In the genomic region with DNA sequence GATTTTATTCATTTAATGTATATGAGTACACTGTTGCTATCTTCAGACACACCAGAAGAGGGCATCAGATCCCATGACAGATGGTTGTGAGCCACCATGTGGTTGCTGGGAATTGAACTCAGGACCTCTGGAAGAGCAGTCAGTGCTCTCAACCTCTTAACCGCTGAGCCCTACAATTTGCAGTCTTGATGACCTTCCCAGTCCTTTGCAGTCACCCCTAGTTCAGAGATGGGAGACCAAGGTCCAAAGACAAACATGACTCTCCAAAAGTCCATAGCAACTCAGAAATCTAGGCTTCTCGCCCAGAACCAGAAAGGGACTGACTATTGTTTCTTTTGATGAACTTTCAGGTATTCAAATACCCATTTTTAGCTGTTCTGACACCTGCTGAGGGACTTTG, we compare ENCODE assay signal across 8 mouse cellular contexts. TPM values are rescaled to one million over a fixed set of nuclear protein-coding genes. Genes with fewer than 3 reads are reported as not detected.
A peak's percentile ranks its signal among the peaks of the same experiment; 100 is the strongest.
DNase-seq lines count a peak whose midpoint lies in the region; ATAC-seq and TF ChIP-seq lines count a peak whose summit lies in the region.
"Not testable (repeated sequence)": the region's sequence is repeated elsewhere in the genome, so short reads cannot be mapped to it uniquely, and the experiment has no call there.
"Had no signal": no experiment of that assay in that cellular context is flagged by ENCODE, and none has a peak within 500 bp of the region (broad histone marks: within the 10 kb centered on the region; RNA-seq: fewer than 3 reads in every experiment).

No protein-coding gene starts in this region.

- not testable (repeated sequence) for H3K36me3 ChIP-seq in hindbrain, embryonic 13.5 days; stomach, postnatal 0 days (ENCODE audit: control insufficient read depth, insufficient read depth, low read length)
- H3K36me3 ChIP-seq in intestine, postnatal 0 days (ENCODE audit: control insufficient read depth, insufficient read depth) = peaks cover 21% of the 10 kb centered on the region
- H3K36me3 ChIP-seq in limb, embryonic 15.5 days = peaks cover 16% of the 10 kb centered on the region
- H3K36me3 ChIP-seq in macrophage (ENCODE audit: inconsistent target) = peaks cover 21% of the 10 kb centered on the region

- H3K79me2 ChIP-seq in macrophage (ENCODE audit: inconsistent target) = peaks cover 34% of the 10 kb centered on the region

- not testable (repeated sequence) for H3K4me3 ChIP-seq in cerebellum, adult 2 months (replicated peaks; ENCODE audit: insufficient read depth, low read depth, low read length); gastrocnemius, adult 2 months; hindbrain, embryonic 13.5 days; intestine, postnatal 0 days (ENCODE audit: low read depth, low read length); limb, embryonic 15.5 days; macrophage (ENCODE audit: inconsistent target); stomach, postnatal 0 days (ENCODE audit: low read depth, low read length)

- WGBS in cerebellum, adult 2 months = 85% methylated on average over 2 of the region's 2 CpGs
- 76% methylated on average over 2 of the region's 2 CpGs for WGBS in hindbrain, embryonic 13.5 days
- WGBS in intestine, postnatal 0 days = 75% methylated on average over 2 of the region's 2 CpGs
- 88% methylated on average over 2 of the region's 2 CpGs for WGBS in limb, embryonic 15.5 days
- WGBS in macrophage (ENCODE audit: missing documents) = 100% methylated on average over 2 of the region's 2 CpGs
- WGBS in stomach, postnatal 0 days = 72% methylated on average over 2 of the region's 2 CpGs

- not testable (repeated sequence) for ATAC-seq in hindbrain, embryonic 13.5 days (ENCODE audit: low FRiP score); intestine, postnatal 0 days; limb, embryonic 15.5 days (ENCODE audit: insufficient number of reproducible peaks, low FRiP score, low TSS enrichment, low read depth); stomach, postnatal 0 days (ENCODE audit: low FRiP score, low TSS enrichment)

- intact Hi-C loops in gastrocnemius, adult 2 months (cut with DNase I) = loop anchor here (2.0 to 5.0 kb wide), 2 partner anchors 35 to 38 kb away; a partner anchor contains a TSS

- peak overlapping the region; percentile 99; the same call in 1 of the 2 replicates for H3K4me2 ChIP-seq in hindbrain, embryonic 13.5 days
- H3K4me2 ChIP-seq in intestine, postnatal 0 days (replicated peaks; ENCODE audit: low read depth); stomach, postnatal 0 days (replicated peaks; ENCODE audit: low read depth): not testable (repeated sequence)
- 0 out of 2 replicates have a peak overlapping the region, but pooled peaks have one; percentile 90 for H3K4me2 ChIP-seq in limb, embryonic 15.5 days

- not testable (repeated sequence) for DNase-seq in cerebellum, adult 2 months; gastrocnemius, adult 2 months; stomach, postnatal 0 days (ENCODE audit: low spot score)

- not testable (repeated sequence) for TF ChIP-seq POLR2A in cerebellum, adult 2 months (IDR thresholded peaks at IDR 0.05; ENCODE audit: borderline replicate concordance, insufficient read depth, low read length)

- not testable (repeated sequence) for H3K9ac ChIP-seq in hindbrain, embryonic 13.5 days; intestine, postnatal 0 days (ENCODE audit: low read depth, low read length); limb, embryonic 15.5 days; stomach, postnatal 0 days (ENCODE audit: low read length)

- peak overlapping the region; percentile 97; the same call in 1 of the 2 replicates for H3K27ac ChIP-seq in cerebellum, adult 2 months (ENCODE audit: insufficient read depth, low read length)
- H3K27ac ChIP-seq in gastrocnemius, adult 2 months = peak overlapping the region; percentile 96; the same call in 1 of the 2 replicates
- H3K27ac ChIP-seq in hindbrain, embryonic 13.5 days; intestine, postnatal 0 days (ENCODE audit: low read depth, low read length); limb, embryonic 15.5 days; stomach, postnatal 0 days (replicated peaks): not testable (repeated sequence)
- peak overlapping the region; percentile 97 for H3K27ac ChIP-seq in macrophage

- not testable (repeated sequence) for H3K9me3 ChIP-seq in hindbrain, embryonic 13.5 days; intestine, postnatal 0 days (ENCODE audit: control insufficient read depth); limb, embryonic 15.5 days; stomach, postnatal 0 days (ENCODE audit: control insufficient read depth, low read length)

- TF ChIP-seq CTCF in cerebellum, adult 2 months (IDR thresholded peaks at IDR 0.05; ENCODE audit: borderline replicate concordance, insufficient read depth, low read depth, low read length); gastrocnemius, adult 2 months (IDR thresholded peaks at IDR 0.05): not testable (repeated sequence)
- TF ChIP-seq CTCF in intestine, postnatal 0 days (IDR thresholded peaks at IDR 0.05; ENCODE audit: low read depth) = peak; percentile 23
- 0 out of 2 replicates have a peak, but pooled peaks have one; percentile 10 for TF ChIP-seq CTCF in stomach, postnatal 0 days (IDR thresholded peaks at IDR 0.05; ENCODE audit: low read depth)

- H3K27me3 ChIP-seq in cerebellum, adult 2 months (ENCODE audit: control insufficient read depth, insufficient read depth, low read length); hindbrain, embryonic 13.5 days; intestine, postnatal 0 days (replicated peaks; ENCODE audit: control insufficient read depth, insufficient read depth, low read length); limb, embryonic 15.5 days; stomach, postnatal 0 days (ENCODE audit: control insufficient read depth, insufficient read depth, low read length): not testable (repeated sequence)

- peaks cover 16% of the 10 kb centered on the region; the same call in 1 of the 2 replicates for H3K4me1 ChIP-seq in cerebellum, adult 2 months (ENCODE audit: control insufficient read depth, insufficient read depth, low read length)
- H3K4me1 ChIP-seq in hindbrain, embryonic 13.5 days (replicated peaks) = peaks cover 15% of the 10 kb centered on the region
- H3K4me1 ChIP-seq in intestine, postnatal 0 days (replicated peaks; ENCODE audit: control insufficient read depth, insufficient read depth, low read length); stomach, postnatal 0 days (replicated peaks; ENCODE audit: control insufficient read depth, insufficient read depth): not testable (repeated sequence)
- peaks cover 12% of the 10 kb centered on the region for H3K4me1 ChIP-seq in limb, embryonic 15.5 days

- not testable (repeated sequence) for TF ChIP-seq EP300 in stomach, postnatal 0 days (optimal IDR thresholded peaks at IDR 0.05)

RNA-seq across cellular contexts. Expression of a gene that starts 15.7 kb away (rescaled TPM):
- polyA plus RNA-seq in cerebellum, adult 2 months (2012; rRNA removed) = 452 and 453 TPM in 2 replicates
- 1 to 10 TPM; 1.0 TPM for total RNA-seq in gastrocnemius, adult 2 months (2021)
- polyA plus RNA-seq in hindbrain, embryonic 13.5 days (2015; fragmentation: Nextera tagmentation; extraction: Ambion mirVana) = 38.7 and 40.9 TPM in 2 replicates
- polyA plus RNA-seq in intestine, postnatal 0 days (2015; fragmentation: Nextera tagmentation; extraction: Ambion mirVana) = 0.74 and 1.1 TPM in 2 replicates
- 3.6 and 3.8 TPM in 2 replicates for polyA plus RNA-seq in limb, embryonic 15.5 days (2015; fragmentation: Nextera tagmentation; extraction: Ambion mirVana)
- 1 to 10 TPM in 2 of 26 experiments, under 1 TPM in 10, not detected in 14; 0.17 to 2.3 (median 0.48) TPM for total RNA-seq in macrophage (2018; cell fraction: chromatin; rRNA removed)
- under 1 TPM in 2 of 26 experiments, not detected in 24; under 0.01 to 0.03 TPM for total RNA-seq in macrophage (2018; cell fraction: cytosol; rRNA removed)
- total RNA-seq in macrophage (2018; cell fraction: nucleus; rRNA removed) = under 1 TPM in 8 of 26 experiments, not detected in 18; 0.10 to 0.74 (median 0.37) TPM
- polyA plus RNA-seq in macrophage (2018) = 0.05 to 0.09 TPM in 2 of 3 replicates, not detected in the other
- 0.80 and 1.2 TPM in 2 replicates for polyA plus RNA-seq in stomach, postnatal 0 days (2015; fragmentation: Nextera tagmentation; extraction: Ambion mirVana)
- total RNA-seq: neutrophil, adult 5-6 weeks had no signal

RNA-seq across cellular contexts. Expression of a gene that starts 15.9 kb away (rescaled TPM):
- polyA plus RNA-seq in cerebellum, adult 2 months (2012; rRNA removed) = 127 and 153 TPM in 2 replicates
- total RNA-seq in gastrocnemius, adult 2 months (2021) = 10 to 100 TPM; 55.4 to 59.0 TPM
- polyA plus RNA-seq in hindbrain, embryonic 13.5 days (2015; fragmentation: Nextera tagmentation; extraction: Ambion mirVana) = 22.2 and 24.3 TPM in 2 replicates
- 38.9 and 46.6 TPM in 2 replicates for polyA plus RNA-seq in intestine, postnatal 0 days (2015; fragmentation: Nextera tagmentation; extraction: Ambion mirVana)
- 72.5 and 79.5 TPM in 2 replicates for polyA plus RNA-seq in limb, embryonic 15.5 days (2015; fragmentation: Nextera tagmentation; extraction: Ambion mirVana)
- 1,000 to 10,000 TPM in 1 of 26 experiments, 100 to 1,000 TPM in 25; 381 to 1,183 (median 600) TPM for total RNA-seq in macrophage (2018; cell fraction: chromatin; rRNA removed)
- total RNA-seq in macrophage (2018; cell fraction: cytosol; rRNA removed) = 100 to 1,000 TPM; 129 to 190 (median 156) TPM
- 100 to 1,000 TPM; 191 to 554 (median 353) TPM for total RNA-seq in macrophage (2018; cell fraction: nucleus; rRNA removed)
- polyA plus RNA-seq in macrophage (2018) = 150 to 165 TPM (median 155 TPM) in 3 replicates
- 28.4 and 28.8 TPM in 2 replicates for polyA plus RNA-seq in stomach, postnatal 0 days (2015; fragmentation: Nextera tagmentation; extraction: Ambion mirVana)

RNA-seq across cellular contexts. Expression of a gene that starts 36.0 kb away (rescaled TPM):
- polyA plus RNA-seq in cerebellum, adult 2 months (2012; rRNA removed) = 17.8 and 18.8 TPM in 2 replicates
- 10 to 100 TPM; 11.8 to 15.4 TPM for total RNA-seq in gastrocnemius, adult 2 months (2021)
- 11.0 TPM in 2 replicates for polyA plus RNA-seq in hindbrain, embryonic 13.5 days (2015; fragmentation: Nextera tagmentation; extraction: Ambion mirVana)
- polyA plus RNA-seq in intestine, postnatal 0 days (2015; fragmentation: Nextera tagmentation; extraction: Ambion mirVana) = 4.5 and 5.4 TPM in 2 replicates
- polyA plus RNA-seq in limb, embryonic 15.5 days (2015; fragmentation: Nextera tagmentation; extraction: Ambion mirVana) = 9.1 and 10.0 TPM in 2 replicates
- 100 to 1,000 TPM in 4 of 26 experiments, 10 to 100 TPM in 22; 29.5 to 147 (median 70.2) TPM for total RNA-seq in macrophage (2018; cell fraction: chromatin; rRNA removed)
- 10 to 100 TPM in 23 of 26 experiments, 1 to 10 TPM in 3; 8.5 to 30.5 (median 19.0) TPM for total RNA-seq in macrophage (2018; cell fraction: cytosol; rRNA removed)
- total RNA-seq in macrophage (2018; cell fraction: nucleus; rRNA removed) = 100 to 1,000 TPM in 2 of 26 experiments, 10 to 100 TPM in 24; 30.3 to 121 (median 47.7) TPM
- polyA plus RNA-seq in macrophage (2018) = 14.9 to 18.4 TPM (median 16.3 TPM) in 3 replicates
- 3.6 and 3.8 TPM in 2 replicates for polyA plus RNA-seq in stomach, postnatal 0 days (2015; fragmentation: Nextera tagmentation; extraction: Ambion mirVana)

RNA-seq across cellular contexts. Expression of a gene that starts 36.6 kb away (rescaled TPM):
- polyA plus RNA-seq in cerebellum, adult 2 months (2012; rRNA removed) = 10.9 TPM in 2 replicates
- 1 to 10 TPM; 3.3 to 5.0 TPM for total RNA-seq in gastrocnemius, adult 2 months (2021)
- 37.9 and 39.3 TPM in 2 replicates for polyA plus RNA-seq in hindbrain, embryonic 13.5 days (2015; fragmentation: Nextera tagmentation; extraction: Ambion mirVana)
- polyA plus RNA-seq in intestine, postnatal 0 days (2015; fragmentation: Nextera tagmentation; extraction: Ambion mirVana) = 5.4 and 6.1 TPM in 2 replicates
- 16.4 TPM in 2 replicates for polyA plus RNA-seq in limb, embryonic 15.5 days (2015; fragmentation: Nextera tagmentation; extraction: Ambion mirVana)
- total RNA-seq in macrophage (2018; cell fraction: chromatin; rRNA removed) = 10 to 100 TPM in 14 of 26 experiments, 1 to 10 TPM in 12; 3.6 to 24.2 (median 11.4) TPM
- 1 to 10 TPM; 1.6 to 7.6 (median 4.3) TPM for total RNA-seq in macrophage (2018; cell fraction: cytosol; rRNA removed)
- total RNA-seq in macrophage (2018; cell fraction: nucleus; rRNA removed) = 10 to 100 TPM in 10 of 26 experiments, 1 to 10 TPM in 16; 4.1 to 20.3 (median 8.2) TPM
- polyA plus RNA-seq in macrophage (2018) = 3.2 to 5.8 TPM (median 4.7 TPM) in 3 replicates
- polyA plus RNA-seq in stomach, postnatal 0 days (2015; fragmentation: Nextera tagmentation; extraction: Ambion mirVana) = 6.5 and 6.6 TPM in 2 replicates

RNA-seq across cellular contexts. Expression of a gene that starts 39.6 kb away (rescaled TPM):
- 30.4 and 39.6 TPM in 2 replicates for polyA plus RNA-seq in cerebellum, adult 2 months (2012; rRNA removed)
- 1 to 10 TPM; 4.7 to 6.2 TPM for total RNA-seq in gastrocnemius, adult 2 months (2021)
- 9.6 TPM in 2 replicates for polyA plus RNA-seq in hindbrain, embryonic 13.5 days (2015; fragmentation: Nextera tagmentation; extraction: Ambion mirVana)
- 35.2 and 37.3 TPM in 2 replicates for polyA plus RNA-seq in intestine, postnatal 0 days (2015; fragmentation: Nextera tagmentation; extraction: Ambion mirVana)
- polyA plus RNA-seq in limb, embryonic 15.5 days (2015; fragmentation: Nextera tagmentation; extraction: Ambion mirVana) = 18.7 and 23.8 TPM in 2 replicates
- total RNA-seq in macrophage (2018; cell fraction: chromatin; rRNA removed) = 100 to 1,000 TPM in 14 of 26 experiments, 10 to 100 TPM in 12; 57.9 to 161 (median 103) TPM
- 10 to 100 TPM; 25.1 to 48.5 (median 36.4) TPM for total RNA-seq in macrophage (2018; cell fraction: cytosol; rRNA removed)
- total RNA-seq in macrophage (2018; cell fraction: nucleus; rRNA removed) = 100 to 1,000 TPM in 7 of 26 experiments, 10 to 100 TPM in 19; 46.6 to 154 (median 81.2) TPM
- polyA plus RNA-seq in macrophage (2018) = 14.9 to 55.1 TPM (median 55.0 TPM) in 3 replicates
- polyA plus RNA-seq in stomach, postnatal 0 days (2015; fragmentation: Nextera tagmentation; extraction: Ambion mirVana) = 31.7 and 32.3 TPM in 2 replicates

Comparison
In these comparisons a context has a peak if more than half of its experiments do, and no peak if none do; other contexts are left out.
1. RNA of a gene that starts 15.7 kb away (polyA plus RNA-seq): 452 to 453 TPM in cerebellum, adult 2 months; 38.7 to 40.9 TPM in hindbrain, embryonic 13.5 days, 3.6 to 3.8 TPM in limb, embryonic 15.5 days, 0.80 to 1.2 TPM in stomach, postnatal 0 days, 0.74 to 1.1 TPM in intestine, postnatal 0 days and 0.05 to 0.09 TPM in macrophage; every median in the first group is over 10 times any median in the second.